Mouse (Mus musculus): ENCODE results near the gene Clic4.
"Not testable (repeated sequence)": the region's sequence is repeated elsewhere in the genome, so short reads cannot be mapped to it uniquely, and the experiment has no call there.

- TF ChIP-seq CTCF (IDR thresholded peaks at IDR 0.05; ENCODE audit: control insufficient read depth, insufficient read depth, insufficient read length); USF1 (IDR thresholded peaks at IDR 0.05; ENCODE audit: low read depth); FOSL1 (IDR thresholded peaks at IDR 0.05; ENCODE audit: insufficient read depth, low read length, poor library complexity, severe bottlenecking); MAX (IDR thresholded peaks at IDR 0.05); MYOD1 (IDR thresholded peaks at IDR 0.05; ENCODE audit: control insufficient read depth, insufficient read length, low read depth): not testable (repeated sequence)
Measured at GRCm38 (mm10) chr4:135280016-135280415, 7.4 kb upstream of the Clic4 start.

Measured in C2C12 (cell line).